Mouse (Mus musculus) spleen, adult 2 months (tissue): ENCODE data around the gene Lancl1.

Experiments used
- CTCF ChIP-seq: fragments of 200-500 bp; IDR thresholded peaks from 2 replicates; pipeline ENCODE4 v1.5.1; 2011; ENCODE audit warnings: mild to moderate bottlenecking, inconsistent platforms; ENCODE audit not compliant: insufficient read depth, insufficient read length, insufficient replicate concordance; ENCODE audit errors: extremely low read depth
- POLR2A ChIP-seq: fragments of 200-500 bp; IDR thresholded peaks from 2 replicates; pipeline ENCODE4 v1.6.1; 2011; ENCODE audit warnings: low read depth, low read length, inconsistent platforms

GRCm38 (mm10) chr1:67001367-67001766 is 37.3 kb downstream of the Lancl1 start:
- TF ChIP-seq POLR2A (no peak), CTCF (no peak)
